Mouse (Mus musculus): ENCODE results near the gene Pitpnm1. TPM values are rescaled to one million over a fixed set of nuclear protein-coding genes. Genes with fewer than 3 reads are reported as not detected.

The Pitpnm1 gene
- total and polyA plus RNA-seq, 3 experiments: 15.9 to 43.8 (median 34.7) TPM

GRCm38 (mm10) chr19:4070311-4070710, 29.5 kb upstream of the Pitpnm1 start:
- DNase-seq (ENCODE audit: extremely low read depth): no peak
- in situ Hi-C loops (cut with MboI; ENCODE audit: low pct_ligation_motif_present, low pct_unique_long_range_greater_than_20kb, low sequenced_read_pairs): no loop called here
- dilution Hi-C loops (cut with MboI; ENCODE audit: extremely low pct_ligation_motif_present, extremely low pct_unique_long_range_greater_than_20kb, low sequenced_read_pairs): no loop called here
- H3K9me3 ChIP-seq (replicated peaks; ENCODE audit: low read length): no peaks in the 10 kb centered on the region
- H3K4me1 ChIP-seq (ENCODE audit: control insufficient read depth in 1 of 2, insufficient read depth in 2 of 2): peaks cover 0 to 4% of the 10 kb centered on the region in 2 experiments; a peak in 1 of 4 replicates
- H3K4me3 ChIP-seq (replicated peaks in 1 of 3; ENCODE audit: low read depth in 2 of 3, low read length in 2 of 3, poor library complexity in 1 of 3): no peak overlapping the region
- no peak overlapping the region for H3K9ac ChIP-seq (ENCODE audit: insufficient read depth, low read depth)
- no peak for TF ChIP-seq ZMIZ1 (IDR thresholded peaks at IDR 0.05; ENCODE audit: low read depth, low read length)
- TF ChIP-seq SMC3 (IDR thresholded peaks at IDR 0.05; ENCODE audit: low read depth, low read length): no peak
- no peak for TF ChIP-seq JUN (IDR thresholded peaks at IDR 0.05; ENCODE audit: insufficient read depth, low read depth, low read length)
- no peak for TF ChIP-seq MAX (IDR thresholded peaks at IDR 0.05; ENCODE audit: low read length)
- TF ChIP-seq RAD21 (IDR thresholded peaks at IDR 0.05; ENCODE audit: low read depth, low read length): no peak
- no peak for TF ChIP-seq MXI1 (IDR thresholded peaks at IDR 0.05; ENCODE audit: low read depth, low read length)
- no peak for TF ChIP-seq CHD2 (IDR thresholded peaks at IDR 0.05; ENCODE audit: low read length)
- TF ChIP-seq PAX5 (IDR thresholded peaks at IDR 0.05; ENCODE audit: low read length): no peak
- TF ChIP-seq GABPA (IDR thresholded peaks at IDR 0.05; ENCODE audit: insufficient replicate concordance, low read depth, low read length): no peak
- TF ChIP-seq SIN3A (IDR thresholded peaks at IDR 0.05; ENCODE audit: low read length): no peak
- TF ChIP-seq JUND (conservative IDR thresholded peaks at IDR 0.05; ENCODE audit: low read depth, low read length): no peak
- TF ChIP-seq USF1 (IDR thresholded peaks at IDR 0.05; ENCODE audit: low read depth, low read length): no peak
- TF ChIP-seq TCF12 (IDR thresholded peaks at IDR 0.05; ENCODE audit: low read depth, low read length): no peak
- no peak for TF ChIP-seq NELFE (IDR thresholded peaks at IDR 0.05; ENCODE audit: low read depth, low read length)
- TF ChIP-seq UBTF (IDR thresholded peaks at IDR 0.05; ENCODE audit: low read depth, low read length): no peak
- TF ChIP-seq USF2 (conservative IDR thresholded peaks at IDR 0.05; ENCODE audit: low read depth, low read length): no peak
- TF ChIP-seq ETS1 (conservative IDR thresholded peaks at IDR 0.05; ENCODE audit: low read depth, low read length): no peak
- peaks cover 11% of the 10 kb centered on the region for H3K27me3 ChIP-seq (replicated peaks)
- no peak overlapping the region for H3K4me2 ChIP-seq (ENCODE audit: insufficient read depth, low read depth, poor library complexity, severe bottlenecking)
- H3K36me3 ChIP-seq (replicated peaks in 1 of 2; ENCODE audit: control insufficient read depth in 1 of 2, insufficient read depth in 1 of 2, low read length in 1 of 2): no peaks in the 10 kb centered on the region
- no peak overlapping the region for H3K27ac ChIP-seq (ENCODE audit: insufficient read depth, low read depth)
- H3K79me2 ChIP-seq (replicated peaks; ENCODE audit: control insufficient read depth, extremely low read depth, insufficient read depth, poor library complexity, severe bottlenecking): no peaks in the 10 kb centered on the region

DNA sequence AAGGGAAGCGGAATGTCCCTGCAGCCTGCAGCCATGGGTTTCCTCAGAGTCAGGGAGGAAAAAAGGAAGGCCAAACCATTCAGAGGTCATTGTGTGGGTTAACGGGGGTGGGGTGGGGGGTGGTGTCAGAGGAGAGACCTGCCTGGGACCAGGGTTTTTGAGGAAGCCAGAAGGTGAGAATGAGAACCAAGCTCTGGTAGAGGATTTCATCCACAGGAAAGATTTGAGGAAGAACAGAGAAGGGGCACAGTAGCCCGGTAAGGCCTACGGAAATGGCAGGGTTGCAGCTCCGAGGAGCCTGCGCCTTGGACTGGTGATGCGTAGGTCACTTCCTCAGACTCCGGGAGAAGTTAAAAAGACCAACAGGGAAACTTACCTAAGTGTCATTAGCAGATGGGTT, 29.0 kb upstream of the Pitpnm1 start:
- no peak overlapping the region for H3K9ac ChIP-seq (ENCODE audit: insufficient read depth, low read depth)
- H3K4me2 ChIP-seq (ENCODE audit: insufficient read depth, low read depth, poor library complexity, severe bottlenecking): no peak overlapping the region
- in situ Hi-C loops (cut with MboI; ENCODE audit: low pct_ligation_motif_present, low pct_unique_long_range_greater_than_20kb, low sequenced_read_pairs) (no loop called here), dilution Hi-C loops (cut with MboI; ENCODE audit: extremely low pct_ligation_motif_present, extremely low pct_unique_long_range_greater_than_20kb, low sequenced_read_pairs) (no loop called here)
- no peaks in the 10 kb centered on the region for H3K9me3 ChIP-seq (replicated peaks; ENCODE audit: low read length)
- H3K4me1 ChIP-seq (ENCODE audit: control insufficient read depth in 1 of 2, insufficient read depth in 2 of 2): peaks cover 0 to 4% of the 10 kb centered on the region in 2 experiments; a peak in 1 of 4 replicates
- no peak overlapping the region for H3K27ac ChIP-seq (ENCODE audit: insufficient read depth, low read depth)
- H3K36me3 ChIP-seq (replicated peaks in 1 of 2; ENCODE audit: control insufficient read depth in 1 of 2, insufficient read depth in 1 of 2, low read length in 1 of 2): no peaks in the 10 kb centered on the region
- no peaks in the 10 kb centered on the region for H3K79me2 ChIP-seq (replicated peaks; ENCODE audit: control insufficient read depth, extremely low read depth, insufficient read depth, poor library complexity, severe bottlenecking)
- DNase-seq (ENCODE audit: extremely low read depth): no peak
- H3K4me3 ChIP-seq (replicated peaks in 1 of 3; ENCODE audit: low read depth in 2 of 3, low read length in 2 of 3, poor library complexity in 1 of 3): no peak overlapping the region
- TF ChIP-seq NRF1 (IDR thresholded peaks at IDR 0.05; ENCODE audit: low read depth, low read length) (no peak), EP300 (IDR thresholded peaks at IDR 0.05; ENCODE audit: low read length) (no peak), CHD1 (IDR thresholded peaks at IDR 0.05; ENCODE audit: low read depth, low read length) (no peak), JUND (conservative IDR thresholded peaks at IDR 0.05; ENCODE audit: low read depth, low read length) (no peak), GABPA (IDR thresholded peaks at IDR 0.05; ENCODE audit: insufficient replicate concordance, low read depth, low read length) (no peak), POLR2AphosphoS2 (IDR thresholded peaks at IDR 0.05; ENCODE audit: low read depth, low read length) (no peak), RAD21 (IDR thresholded peaks at IDR 0.05; ENCODE audit: low read depth, low read length) (no peak), UBTF (IDR thresholded peaks at IDR 0.05; ENCODE audit: low read depth, low read length) (no peak), CHD2 (IDR thresholded peaks at IDR 0.05; ENCODE audit: low read length) (no peak), ZC3H11A (IDR thresholded peaks at IDR 0.05; ENCODE audit: low read depth, low read length) (no peak), MAX (IDR thresholded peaks at IDR 0.05; ENCODE audit: low read length) (no peak), ZMIZ1 (IDR thresholded peaks at IDR 0.05; ENCODE audit: low read depth, low read length) (no peak), NELFE (IDR thresholded peaks at IDR 0.05; ENCODE audit: low read depth, low read length) (no peak), POLR2A (IDR thresholded peaks at IDR 0.05; ENCODE audit: low read depth, low read length) (no peak), MEF2A (IDR thresholded peaks at IDR 0.05; ENCODE audit: borderline replicate concordance, low read depth, low read length) (no peak), MYC (IDR thresholded peaks at IDR 0.05; ENCODE audit: low read depth, low read length) (no peak), PAX5 (IDR thresholded peaks at IDR 0.05; ENCODE audit: low read length) (no peak), RCOR1 (conservative IDR thresholded peaks at IDR 0.05; ENCODE audit: low read depth, low read length) (no peak), SIN3A (IDR thresholded peaks at IDR 0.05; ENCODE audit: low read length) (no peak)
- H3K27me3 ChIP-seq (replicated peaks): peaks cover 14% of the 10 kb centered on the region
